In the genomic region with DNA sequence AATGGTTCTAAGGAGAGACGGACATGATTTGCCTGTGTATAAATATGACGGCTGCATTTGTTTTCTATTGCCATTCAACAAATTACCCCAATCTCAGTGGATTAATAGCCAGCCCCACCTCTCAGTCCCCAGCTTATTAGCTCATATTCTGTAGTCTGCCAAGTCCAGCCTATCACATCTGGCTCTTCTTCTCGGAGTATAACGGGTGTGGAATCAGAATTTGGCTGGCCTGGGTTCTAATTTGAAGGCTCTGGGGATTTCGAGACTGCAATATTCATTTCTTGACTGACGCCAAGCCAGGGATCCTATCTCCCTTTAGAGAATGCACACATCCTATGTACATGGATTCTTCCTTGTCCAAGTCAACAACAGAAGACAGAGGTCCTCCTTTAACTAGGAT, we compare ENCODE assay signal across 16 mouse cellular contexts.
"Had no signal": no experiment of that assay in that cellular context is flagged by ENCODE, and none has a peak within 500 bp of the region (broad histone marks: within the 10 kb centered on the region; RNA-seq: fewer than 3 reads in every experiment).

No protein-coding gene starts in this region.

- H3K9ac ChIP-seq: kidney, embryonic 15.5 days; limb, embryonic 12.5 days; liver, embryonic 13.5 days; liver, postnatal 0 days; lung, embryonic 15.5 days; midbrain, embryonic 12.5 days; neural tube, embryonic 13.5 days; stomach, embryonic 15.5 days had no signal

- H3K4me1 ChIP-seq: limb, embryonic 12.5 days; liver, embryonic 13.5 days; megakaryocyte, embryonic 14.5 days; midbrain, embryonic 12.5 days; neural tube, embryonic 13.5 days; stomach, embryonic 15.5 days had no signal

- DNase-seq: kidney, postnatal 14 days; liver; liver, embryonic 13.5 days; liver, postnatal 0 days; lung, postnatal 14 days; retina, postnatal 1 day; right cerebral cortex, postnatal 4 days; thymus, postnatal 36 days had no signal

- H3K27ac ChIP-seq: kidney, embryonic 15.5 days; limb, embryonic 12.5 days; liver, embryonic 13.5 days; lung, embryonic 15.5 days; macrophage; midbrain, embryonic 12.5 days; neural tube, embryonic 13.5 days; stomach, embryonic 15.5 days had no signal

- H3K36me3 ChIP-seq: kidney, embryonic 15.5 days; limb, embryonic 12.5 days; liver, embryonic 13.5 days; lung, embryonic 15.5 days; midbrain, embryonic 12.5 days; neural tube, embryonic 13.5 days; stomach, embryonic 15.5 days had no signal

- H3K27me3 ChIP-seq: kidney, embryonic 15.5 days; limb, embryonic 12.5 days; liver, embryonic 13.5 days; lung, embryonic 15.5 days; megakaryocyte, embryonic 14.5 days; midbrain, embryonic 12.5 days; neural tube, embryonic 13.5 days; stomach, embryonic 15.5 days had no signal

- H3K4me3 ChIP-seq: kidney, embryonic 15.5 days; limb, embryonic 12.5 days; liver, embryonic 13.5 days; lung, embryonic 15.5 days; megakaryocyte, embryonic 14.5 days; midbrain, embryonic 12.5 days; neural tube, embryonic 13.5 days; stomach, embryonic 15.5 days had no signal
